Mouse (Mus musculus) liver, embryonic 14.5 days (tissue): Measurements from ENCODE around the gene Gpr153.

Experiments used
- CTCF ChIP-seq: IDR thresholded peaks from 2 replicates; pipeline ENCODE4 v1.5.1; 2016; ENCODE audit warnings: antibody characterized with exemption, low read depth, control low read depth
- EP300 ChIP-seq: IDR thresholded peaks from 2 replicates; pipeline ENCODE4 v1.6.1; 2016; ENCODE audit warnings: antibody characterized with exemption, low read depth

DNA sequence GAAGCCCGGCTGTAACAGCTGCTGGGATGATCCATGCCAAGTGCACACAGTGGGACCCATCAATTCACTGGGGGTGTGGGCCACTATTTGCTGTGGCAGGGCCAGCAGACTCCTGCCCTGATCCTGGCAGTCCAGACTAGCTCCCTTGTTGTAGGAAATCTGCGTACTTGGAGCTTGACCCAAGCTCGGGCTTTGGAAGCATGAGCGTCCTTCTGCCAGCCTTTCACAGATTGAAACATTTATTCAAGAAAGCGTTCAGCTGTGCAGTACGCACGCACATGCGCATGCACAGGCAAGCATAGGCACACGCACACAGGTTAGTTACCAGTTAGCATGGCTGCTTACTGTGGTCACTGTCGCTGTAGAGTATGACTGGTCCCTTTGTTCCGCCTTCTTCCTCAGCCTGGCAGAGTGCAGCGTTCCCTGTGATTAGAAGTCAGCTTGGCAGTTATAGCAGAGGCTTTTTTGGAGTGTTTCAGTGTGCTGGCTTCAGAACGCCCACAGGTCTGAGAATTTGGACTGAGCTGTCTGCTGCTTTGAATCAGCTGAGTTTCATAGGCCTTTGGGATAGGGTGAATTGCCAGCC lies 47.0 kb upstream of the Gpr153 start:
- TF ChIP-seq CTCF = no peak
- TF ChIP-seq EP300 = no peak
